Mouse (Mus musculus): ENCODE results near the gene Nlk. TPM values are rescaled to one million over a fixed set of nuclear protein-coding genes. Genes with fewer than 3 reads are reported as not detected.

Nlk gene
- polyA plus RNA-seq, 1 experiment: 5.0 TPM

GRCm38 (mm10) chr11:78531046-78531445 lies 166.1 kb downstream of the Nlk start:
- no peak for TF ChIP-seq MYOG (IDR thresholded peaks at IDR 0.05; ENCODE audit: control insufficient read depth in 1 of 3, insufficient read depth in 1 of 3, insufficient read length in 2 of 3, low read depth in 2 of 3)
- TF ChIP-seq MYOD1 (IDR thresholded peaks at IDR 0.05; ENCODE audit: control insufficient read depth in 1 of 3, insufficient read length in 2 of 3, low read depth in 2 of 3): no peak
- TF ChIP-seq REST (IDR thresholded peaks at IDR 0.05; ENCODE audit: insufficient read depth, insufficient read length): no peak
- TF ChIP-seq POLR2AphosphoS2 (IDR thresholded peaks at IDR 0.05; ENCODE audit: insufficient read length, low read depth): no peak
- no peak overlapping the region for H3ac ChIP-seq (ENCODE audit: control insufficient read depth, insufficient read length)
- H3K79me2 ChIP-seq (ENCODE audit: control insufficient read depth, insufficient read depth): peaks cover 52% of the 10 kb centered on the region
- no peak overlapping the region for H3K4me2 ChIP-seq (ENCODE audit: low read depth)
- no peak overlapping the region for H3K4me3 ChIP-seq
- peaks cover 24% of the 10 kb centered on the region for H3K36me3 ChIP-seq (ENCODE audit: control insufficient read depth, insufficient read depth)
- H3K27me3 ChIP-seq (ENCODE audit: control insufficient read depth, insufficient read depth, insufficient read length): no peaks in the 10 kb centered on the region

- Histone ChIP-seq H3ac (ENCODE audit: control insufficient read depth, insufficient read length) (no peak overlapping the region), H3K79me2 (ENCODE audit: control insufficient read depth, insufficient read depth) (peaks cover 46% of the 10 kb centered on the region), H3K27me3 (ENCODE audit: control insufficient read depth, insufficient read depth, insufficient read length) (no peaks in the 10 kb centered on the region), H3K4me3 (no peak overlapping the region), H3K4me2 (ENCODE audit: low read depth) (no peak overlapping the region), H3K36me3 (ENCODE audit: control insufficient read depth, insufficient read depth) (peaks cover 33% of the 10 kb centered on the region)
- TF ChIP-seq E2F4 (IDR thresholded peaks at IDR 0.05; ENCODE audit: insufficient read depth): no peak
- no peak for TF ChIP-seq SRF (IDR thresholded peaks at IDR 0.05; ENCODE audit: control insufficient read depth, insufficient read length, low read depth)
- TF ChIP-seq MYOD1 (IDR thresholded peaks at IDR 0.05; ENCODE audit: control insufficient read depth in 1 of 3, insufficient read length in 2 of 3, low read depth in 2 of 3): no peak
- TF ChIP-seq TCF3 (IDR thresholded peaks at IDR 0.05; ENCODE audit: insufficient read length, low read depth): no peak
- TF ChIP-seq POLR2A (IDR thresholded peaks at IDR 0.05; ENCODE audit: insufficient read length, low read depth): no peak
- no peak for TF ChIP-seq MYOG (IDR thresholded peaks at IDR 0.05; ENCODE audit: control insufficient read depth in 1 of 3, insufficient read depth in 1 of 3, insufficient read length in 2 of 3, low read depth in 2 of 3)
Observed at GRCm38 (mm10) chr11:78530001-78530400, 167.2 kb downstream of the Nlk start.

GRCm38 (mm10) chr11:78528714-78529113 lies 168.5 kb downstream of the Nlk start:
- Histone ChIP-seq H3K4me2 (ENCODE audit: low read depth) (no peak overlapping the region), H3ac (ENCODE audit: control insufficient read depth, insufficient read length) (no peak overlapping the region), H3K4me3 (no peak overlapping the region), H3K79me2 (ENCODE audit: control insufficient read depth, insufficient read depth) (peaks cover 34% of the 10 kb centered on the region), H3K36me3 (ENCODE audit: control insufficient read depth, insufficient read depth) (peaks cover 42% of the 10 kb centered on the region), H3K27me3 (ENCODE audit: control insufficient read depth, insufficient read depth, insufficient read length) (no peaks in the 10 kb centered on the region)
- TF ChIP-seq USF1 (IDR thresholded peaks at IDR 0.05; ENCODE audit: low read depth) (no peak), MYOG (IDR thresholded peaks at IDR 0.05; ENCODE audit: control insufficient read depth in 1 of 3, insufficient read depth in 1 of 3, insufficient read length in 2 of 3, low read depth in 2 of 3) (no peak), POLR2AphosphoS2 (IDR thresholded peaks at IDR 0.05; ENCODE audit: insufficient read length, low read depth) (no peak), MAX (IDR thresholded peaks at IDR 0.05; ENCODE audit: low read depth) (no peak), TCF3 (IDR thresholded peaks at IDR 0.05; ENCODE audit: insufficient read length, low read depth) (no peak), TCF12 (IDR thresholded peaks at IDR 0.05; ENCODE audit: insufficient read depth, poor library complexity, severe bottlenecking) (no peak), POLR2A (IDR thresholded peaks at IDR 0.05; ENCODE audit: insufficient read length, low read depth) (no peak), SRF (IDR thresholded peaks at IDR 0.05; ENCODE audit: control insufficient read depth, insufficient read length, low read depth) (no peak), MYOD1 (IDR thresholded peaks at IDR 0.05; ENCODE audit: control insufficient read depth in 1 of 3, insufficient read length in 2 of 3, low read depth in 2 of 3) (no peak), REST (IDR thresholded peaks at IDR 0.05; ENCODE audit: insufficient read depth, insufficient read length) (no peak), CEBPB (IDR thresholded peaks at IDR 0.05; ENCODE audit: insufficient read depth, poor library complexity, severe bottlenecking) (no peak), E2F4 (IDR thresholded peaks at IDR 0.05; ENCODE audit: insufficient read depth) (no peak)

- no peak overlapping the region for H3K4me3 ChIP-seq
- H3ac ChIP-seq (ENCODE audit: control insufficient read depth, insufficient read length): no peak overlapping the region
- no peaks in the 10 kb centered on the region for H3K27me3 ChIP-seq (ENCODE audit: control insufficient read depth, insufficient read depth, insufficient read length)
- no peaks in the 10 kb centered on the region for H3K79me2 ChIP-seq (ENCODE audit: control insufficient read depth, insufficient read depth)
- TF ChIP-seq TCF12 (IDR thresholded peaks at IDR 0.05; ENCODE audit: insufficient read depth, poor library complexity, severe bottlenecking) (no peak), POLR2AphosphoS2 (IDR thresholded peaks at IDR 0.05; ENCODE audit: insufficient read length, low read depth) (peak; percentile 60)
- H3K36me3 ChIP-seq (ENCODE audit: control insufficient read depth, insufficient read depth): peaks cover 67% of the 10 kb centered on the region
- no peak overlapping the region for H3K4me2 ChIP-seq (ENCODE audit: low read depth)
Observed at GRCm38 (mm10) chr11:78524838-78525237, 172.3 kb downstream of the Nlk start.

- H3K4me2 ChIP-seq (ENCODE audit: low read depth): no peak overlapping the region
- H3K27me3 ChIP-seq (ENCODE audit: control insufficient read depth, insufficient read depth, insufficient read length): no peaks in the 10 kb centered on the region
- TF ChIP-seq MYOG (IDR thresholded peaks at IDR 0.05; ENCODE audit: control insufficient read depth in 1 of 3, insufficient read depth in 1 of 3, insufficient read length in 2 of 3, low read depth in 2 of 3) (no peak), MYOD1 (IDR thresholded peaks at IDR 0.05; ENCODE audit: control insufficient read depth in 1 of 3, insufficient read length in 2 of 3, low read depth in 2 of 3) (peak in 2 of 3 experiments; percentile 3 to 5), CEBPB (IDR thresholded peaks at IDR 0.05; ENCODE audit: insufficient read depth, poor library complexity, severe bottlenecking) (no peak), REST (IDR thresholded peaks at IDR 0.05; ENCODE audit: insufficient read depth, insufficient read length) (no peak)
- no peak overlapping the region for H3ac ChIP-seq (ENCODE audit: control insufficient read depth, insufficient read length)
- no peak overlapping the region for H3K4me3 ChIP-seq
- no peaks in the 10 kb centered on the region for H3K79me2 ChIP-seq (ENCODE audit: control insufficient read depth, insufficient read depth)
- peaks cover 66% of the 10 kb centered on the region for H3K36me3 ChIP-seq (ENCODE audit: control insufficient read depth, insufficient read depth)
Observed at GRCm38 (mm10) chr11:78523241-78523955, 173.8 kb downstream of the Nlk start.
